Mouse (Mus musculus) olfactory bulb, adult 2 months (tissue): ENCODE measurements around the gene Dlg5.

Source experiments
- CTCF ChIP-seq: fragments of 200-500 bp; IDR thresholded peaks from 2 replicates; pipeline ENCODE4 v1.5.1; 2012; ENCODE audit warnings: low read depth, mild to moderate bottlenecking, low read length, moderate library complexity; ENCODE audit not compliant: insufficient read depth
- POLR2A ChIP-seq: fragments of 200-500 bp; IDR thresholded peaks from 2 replicates; pipeline ENCODE4 v1.6.1; 2012; ENCODE audit warnings: mild to moderate bottlenecking, low read depth, low read length, moderate library complexity; ENCODE audit not compliant: insufficient read depth

GRCm38 (mm10) chr14:24093221-24093620 lies 152.5 kb downstream of the Dlg5 start:
- no peak for TF ChIP-seq CTCF
- TF ChIP-seq POLR2A = no peak
